Mouse (Mus musculus) urinary bladder, postnatal 10 days (tissue): ENCODE results near the gene Itsn1.

Experiments
- DNase-seq: peaks from one replicate; pipeline ENCODE4 v3.0.0; 2022; ENCODE audit warnings: low spot score

Itsn1 gene

DNA sequence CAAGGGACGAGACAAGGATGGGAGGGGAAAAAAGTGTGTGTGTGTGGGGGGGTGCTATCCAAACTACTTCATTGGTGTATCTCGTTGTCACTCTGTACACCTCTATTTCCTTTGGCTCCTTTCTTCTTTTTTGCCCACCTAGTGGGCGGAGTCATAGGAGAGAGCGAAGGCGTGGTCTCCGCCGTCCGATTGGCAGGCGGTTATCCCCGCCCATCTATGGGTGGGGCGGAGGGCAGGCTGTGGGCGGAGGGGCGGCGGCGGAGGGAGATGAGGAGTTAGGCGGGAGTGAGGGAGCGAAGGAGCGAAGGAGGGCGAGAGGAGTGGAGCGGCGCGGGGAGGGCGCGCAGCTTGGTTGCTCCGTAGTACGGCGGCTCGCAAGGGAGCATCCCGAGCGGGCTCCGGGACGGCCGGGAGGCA, at the start of gene Itsn1:
Gene Itsn1, plus strand, starts transcription at position 216 of the 417 bp plus-strand sequence.
- peak; percentile 96 for DNase-seq

DNA sequence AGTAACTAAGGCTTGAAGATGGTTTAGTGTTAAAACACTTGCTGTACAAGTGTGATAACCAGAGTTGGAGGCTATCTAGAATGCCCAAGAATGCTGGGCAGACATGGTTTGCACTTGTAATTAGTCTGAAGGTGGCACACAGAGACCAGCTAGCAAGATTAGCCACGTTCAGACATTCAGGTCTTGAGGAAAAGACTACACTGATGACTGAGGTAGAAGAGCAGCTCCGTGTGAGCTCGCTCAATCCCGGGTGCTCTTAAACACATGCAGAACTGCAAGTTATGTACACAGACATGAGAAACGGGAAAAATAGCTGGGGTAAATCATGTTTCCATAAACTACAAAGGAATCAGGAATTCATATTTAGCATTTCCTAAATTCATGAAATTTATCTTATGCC, 48.4 kb upstream of the Itsn1 start:
- no peak for DNase-seq

DNA sequence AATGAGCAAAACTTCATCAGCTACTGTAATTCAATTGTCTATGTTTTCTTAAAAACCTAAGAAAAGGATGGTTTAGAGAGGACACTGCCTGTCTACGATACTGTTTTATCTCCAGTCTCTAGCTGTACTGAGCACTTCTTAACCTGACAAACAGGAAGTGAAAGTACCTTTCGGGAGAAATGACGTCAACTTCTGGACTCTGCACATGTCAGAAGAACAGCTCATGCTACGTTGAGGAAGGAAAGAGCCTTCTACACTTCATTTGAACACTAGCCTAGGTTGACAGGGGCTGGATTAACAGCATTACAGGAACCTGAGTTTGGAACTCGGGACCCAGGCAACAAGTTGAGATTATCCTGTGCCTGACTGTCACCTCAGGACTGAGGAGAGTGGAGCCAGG, 43.6 kb upstream of the Itsn1 start:
- DNase-seq = no peak

DNA sequence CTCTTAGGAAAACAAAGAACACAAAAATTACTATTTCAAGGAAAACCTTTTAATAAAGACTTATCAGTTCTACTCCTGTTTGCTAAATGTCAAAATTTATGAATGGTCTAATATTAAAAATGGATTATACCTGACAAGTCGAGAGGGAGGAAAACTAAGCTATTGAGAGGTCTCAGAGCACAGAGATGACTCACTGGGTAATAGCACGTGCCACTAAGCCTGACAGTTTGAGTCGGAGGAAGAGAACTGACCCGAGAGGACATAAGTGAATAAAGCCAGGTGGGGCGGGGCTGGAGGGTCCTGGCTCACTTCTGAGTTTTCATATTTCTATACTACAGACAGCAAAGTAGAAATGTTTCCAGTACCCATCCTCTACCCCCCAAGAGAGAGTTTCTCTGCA, 42.7 kb upstream of the Itsn1 start:
- DNase-seq = no peak

DNA sequence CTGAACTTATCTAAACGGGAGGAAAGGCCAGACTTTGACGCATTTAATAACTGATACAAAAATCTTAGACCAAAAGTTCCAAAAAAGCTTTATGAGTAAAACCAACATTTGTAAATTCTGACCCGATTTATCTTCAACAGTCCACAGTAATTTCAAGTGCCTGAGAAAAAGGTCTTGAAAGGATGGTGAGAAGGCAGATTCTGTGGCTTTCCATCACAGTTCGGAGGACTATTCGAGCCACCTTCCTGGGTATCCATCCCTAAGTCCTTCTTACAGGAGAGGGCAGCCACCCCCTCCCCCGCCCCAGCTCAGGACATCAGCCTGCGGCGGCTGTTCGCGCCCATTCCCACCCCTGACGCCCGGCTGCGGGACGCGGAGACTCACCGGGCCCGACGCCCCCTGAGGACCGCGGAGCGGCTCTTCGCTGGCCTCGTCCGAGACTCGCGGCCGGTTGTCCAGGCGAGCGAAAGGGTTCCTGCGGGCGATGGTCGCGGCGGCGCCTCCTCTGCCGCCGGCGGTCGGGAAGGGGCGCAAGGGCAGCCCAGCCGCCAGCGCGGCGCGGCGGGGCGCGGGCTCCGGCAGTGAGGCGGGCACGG, 41.0 kb upstream of the Itsn1 start:
- DNase-seq = no peak

DNA sequence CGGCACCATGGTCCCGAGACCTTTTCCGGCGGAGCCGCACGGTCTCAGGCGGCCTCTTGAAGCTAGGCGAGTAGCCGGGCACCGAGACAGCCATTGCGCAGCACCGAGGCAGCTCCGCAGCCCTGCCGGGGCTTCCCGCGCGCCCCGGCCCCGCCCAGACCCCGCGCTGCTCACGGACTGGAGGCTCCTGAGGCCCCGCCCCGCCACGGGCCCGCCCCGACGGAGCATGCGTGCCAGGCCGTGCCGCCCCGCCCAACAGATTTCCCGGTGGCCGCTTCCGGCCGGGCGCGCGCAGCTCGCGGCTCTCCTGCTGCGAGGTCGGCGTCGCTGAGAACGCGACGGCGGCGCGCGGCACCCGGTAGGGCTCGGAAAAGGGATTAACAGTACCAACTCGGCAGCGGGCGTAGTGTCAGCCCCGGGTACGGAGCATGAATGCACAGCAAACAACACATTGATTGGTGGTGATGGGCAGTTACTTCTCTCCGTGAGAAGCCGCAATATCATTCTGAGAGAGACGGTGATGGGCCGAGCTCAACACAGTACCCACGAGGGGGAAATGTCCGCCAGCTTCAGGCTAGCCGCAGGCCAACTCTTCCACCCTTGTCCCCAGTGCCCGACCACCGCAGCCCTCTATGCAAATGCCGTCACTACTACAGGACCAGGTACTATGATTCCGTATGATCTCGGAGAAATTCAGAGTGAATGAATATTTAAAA, 40.3 kb upstream of the Itsn1 start, which contains the start of gene Donson:
Gene Donson, minus strand, starts transcription at position 152 of the 716 bp plus-strand sequence.
- DNase-seq = peak; percentile 73

DNA sequence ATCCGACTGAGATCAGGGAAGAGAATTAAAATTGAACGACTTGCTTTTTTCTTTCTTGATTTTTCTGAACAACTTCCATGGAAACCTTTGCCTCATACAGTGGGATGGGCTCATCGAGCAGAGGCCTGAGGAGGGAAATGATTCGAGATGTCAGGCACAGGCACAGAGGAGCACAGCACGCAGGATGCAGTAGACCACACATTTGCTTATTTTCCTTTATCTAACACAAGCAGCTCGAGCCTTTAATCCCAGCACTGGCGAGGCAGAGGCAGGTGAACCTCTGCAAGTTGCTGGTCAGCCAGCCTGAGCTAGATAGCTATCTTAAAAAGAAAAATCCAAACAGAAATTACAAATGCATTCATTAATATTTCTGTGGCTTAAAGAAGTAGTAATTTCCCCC, 39.3 kb upstream of the Itsn1 start:
- no peak for DNase-seq

DNA sequence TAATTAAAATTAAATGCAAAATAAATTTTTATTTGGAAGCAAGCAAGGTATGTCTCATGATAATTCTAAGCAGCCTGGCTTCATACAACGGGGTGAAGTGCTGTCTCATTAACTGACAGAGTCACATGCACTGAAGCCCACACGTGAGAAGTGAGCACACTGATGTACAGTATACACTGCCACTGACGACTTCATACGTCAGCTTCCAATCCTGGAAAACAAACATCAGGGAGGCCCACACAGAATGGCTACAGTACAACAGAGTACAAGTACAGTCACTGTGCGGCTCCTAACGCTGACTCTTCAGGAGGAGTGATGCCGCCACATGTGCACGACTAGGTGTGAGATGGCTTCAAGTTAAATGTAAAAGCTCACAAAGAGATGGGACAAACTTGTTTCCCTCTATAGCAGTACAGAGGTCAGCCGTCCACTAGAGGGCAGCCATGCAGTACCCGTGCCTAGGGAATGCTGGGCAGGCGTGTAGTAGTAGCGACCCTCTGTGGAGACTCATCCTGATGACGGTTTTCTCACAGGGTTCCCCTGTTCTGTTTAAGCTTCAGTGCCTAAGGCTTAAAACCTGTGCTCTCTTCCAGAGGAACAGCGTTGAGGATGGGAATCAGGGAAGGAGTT, 34.5 kb upstream of the Itsn1 start:
- no peak for DNase-seq

DNA sequence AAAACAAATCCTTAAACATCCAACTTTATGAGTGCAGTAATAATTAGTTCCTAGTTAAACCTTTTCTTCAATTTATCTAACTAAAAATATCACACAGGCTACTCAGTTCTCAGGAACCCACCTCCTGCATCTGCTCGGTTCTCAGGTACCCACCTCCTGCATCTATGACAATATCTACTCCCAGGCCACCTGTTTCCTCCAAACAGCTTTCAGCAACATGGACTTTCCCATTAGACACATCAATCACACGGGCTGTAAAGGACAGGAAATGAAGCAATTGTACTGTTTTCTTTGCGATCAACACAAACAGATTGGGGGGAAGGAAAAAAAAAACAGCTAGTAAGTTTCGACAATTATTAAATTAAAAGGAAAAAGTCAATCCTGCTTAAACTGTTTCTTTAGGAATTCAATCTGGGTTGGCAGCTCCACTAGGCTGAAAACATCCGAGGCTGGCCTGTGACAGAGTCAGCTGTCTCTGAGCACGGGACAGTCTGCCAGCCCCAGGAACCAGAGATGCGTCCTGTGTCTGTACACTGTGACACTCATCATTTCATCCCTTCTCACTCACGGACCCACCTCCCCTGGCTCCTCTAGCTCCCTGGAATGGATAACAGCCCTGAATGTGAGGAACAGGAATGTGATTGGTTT, 33.8 kb upstream of the Itsn1 start:
- no peak for DNase-seq

DNA sequence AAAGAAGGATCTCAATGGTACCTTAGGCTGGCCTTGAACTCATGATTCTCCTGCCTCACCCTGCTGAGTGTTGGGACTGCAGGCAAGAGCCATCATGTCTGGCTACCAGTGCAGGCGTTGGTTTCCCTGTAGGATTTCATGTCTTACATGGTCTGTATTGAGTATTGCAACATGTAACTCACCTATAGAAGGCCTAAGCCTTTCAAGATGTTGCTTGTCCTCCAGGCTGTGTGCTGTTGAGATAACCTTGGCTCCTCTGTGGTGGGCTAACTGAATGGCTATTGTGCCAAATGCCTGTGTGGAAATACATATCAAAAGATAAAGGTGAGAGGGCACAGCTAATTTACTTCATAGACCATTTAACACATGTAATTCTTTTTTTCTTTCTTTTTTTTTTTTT, 30.1 kb upstream of the Itsn1 start:
- DNase-seq = no peak

DNA sequence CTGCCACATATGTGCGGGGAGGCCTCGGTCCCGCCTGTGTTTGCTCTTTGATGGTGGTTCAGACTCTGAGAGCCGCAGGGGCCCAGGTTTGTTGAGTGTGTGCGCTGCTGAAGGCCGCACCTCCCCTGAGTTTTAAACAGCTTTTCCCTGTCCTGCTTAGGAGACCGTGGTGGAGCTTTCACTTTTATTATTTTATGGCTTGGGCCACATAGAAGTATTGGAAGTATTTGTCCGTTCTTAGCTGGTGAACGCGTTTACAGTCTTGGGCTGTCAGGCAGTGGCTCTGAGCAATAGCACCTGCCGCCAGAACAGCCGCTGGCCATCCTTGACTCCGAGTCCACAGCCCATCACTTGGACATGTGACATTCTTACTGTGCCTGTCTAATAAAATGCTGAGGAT, 27.2 kb upstream of the Itsn1 start:
- DNase-seq = no peak

DNA sequence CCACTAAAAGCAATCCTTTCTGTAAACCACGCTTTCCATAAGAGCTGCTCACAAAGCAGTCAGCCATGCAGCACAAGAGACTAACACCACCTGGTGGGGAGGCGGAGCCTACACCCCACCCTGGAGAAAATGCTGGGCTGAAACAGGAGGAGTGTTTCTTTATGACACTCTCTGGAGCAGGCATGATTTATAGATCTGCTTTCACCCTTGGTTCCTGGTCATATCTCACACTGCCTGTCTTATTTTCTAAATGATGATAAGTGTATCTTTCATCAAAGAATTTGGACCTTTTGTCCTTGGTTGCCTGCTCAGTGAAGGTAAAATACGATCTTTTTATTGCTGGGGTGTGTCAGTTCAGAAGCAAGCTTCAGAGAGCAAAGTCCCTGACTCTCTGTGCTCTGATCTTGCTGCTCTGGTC, 26.3 kb upstream of the Itsn1 start:
- no peak for DNase-seq

DNA sequence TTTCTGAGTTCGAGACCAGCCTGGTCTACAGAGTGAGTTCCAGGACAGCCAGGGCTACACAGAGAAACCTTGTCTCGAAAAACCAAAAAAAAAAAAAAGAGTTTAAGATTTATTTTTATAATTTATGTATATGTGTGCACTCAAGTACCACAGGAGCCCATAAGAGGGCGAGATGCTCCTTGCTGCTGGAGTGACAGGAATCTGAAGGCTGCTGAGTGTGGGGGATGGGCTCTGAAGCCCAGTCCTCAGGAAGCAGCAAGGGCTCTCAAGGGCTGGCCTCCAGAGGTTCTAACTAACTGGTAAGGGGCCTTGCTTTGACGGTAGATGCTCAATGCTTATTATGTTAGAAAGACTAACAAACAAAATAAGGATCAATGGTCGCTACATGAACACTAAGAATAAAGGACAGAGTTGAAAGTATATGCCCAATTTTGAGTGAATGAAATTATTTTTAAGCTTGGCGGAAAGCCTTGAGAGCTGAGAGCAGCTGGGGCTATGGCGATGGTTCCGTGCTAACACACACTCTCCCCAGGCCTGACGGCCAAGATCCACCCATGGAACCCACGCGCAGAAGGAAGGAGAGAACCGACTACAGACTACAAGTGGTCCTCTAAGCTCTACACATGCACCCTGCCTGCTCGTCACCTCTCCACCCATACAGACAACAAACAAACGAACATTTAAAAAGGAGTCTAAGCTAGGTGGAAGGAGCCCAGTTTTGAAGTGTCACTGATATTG, 24.3 kb upstream of the Itsn1 start:
- DNase-seq = no peak

DNA sequence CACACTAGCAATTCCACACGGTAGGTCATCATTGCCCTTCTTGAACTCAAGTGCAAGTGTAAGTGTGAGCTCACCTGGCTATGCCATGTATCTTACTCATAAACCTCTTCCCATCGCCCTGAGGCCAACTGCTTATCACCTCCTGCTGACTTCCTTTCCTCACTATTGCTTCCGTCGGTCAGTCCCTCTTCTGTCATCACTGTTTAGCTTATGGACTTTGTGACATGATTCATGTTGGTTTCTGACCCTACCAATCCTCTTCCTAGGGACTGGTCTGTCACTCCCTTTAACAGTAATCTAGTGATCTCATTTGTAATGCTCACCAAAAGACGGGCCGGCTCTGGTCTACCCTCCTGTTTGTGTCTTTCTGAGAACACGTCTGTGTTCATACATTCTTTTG, 18.8 kb upstream of the Itsn1 start:
- no peak for DNase-seq

DNA sequence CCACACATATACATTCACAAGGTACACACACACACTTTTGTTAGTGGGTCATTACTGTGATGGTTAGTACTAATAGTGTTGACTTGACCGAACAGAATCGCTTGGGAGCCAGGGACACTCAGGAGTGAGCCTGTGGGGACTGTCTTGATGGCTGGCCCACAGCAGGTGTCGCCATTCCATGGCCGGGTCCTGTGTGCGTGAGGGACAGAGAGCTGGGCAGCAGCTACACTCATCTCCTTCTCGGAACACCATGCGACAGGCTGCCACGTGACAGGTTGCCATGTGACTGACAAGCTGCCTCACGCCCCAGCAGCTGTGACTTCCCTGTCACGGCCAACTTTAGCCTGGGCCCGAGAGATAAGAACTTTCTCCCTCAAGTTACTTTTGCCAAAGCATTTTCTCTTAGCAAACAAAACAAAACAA, 12.1 kb upstream of the Itsn1 start:
- DNase-seq = no peak

DNA sequence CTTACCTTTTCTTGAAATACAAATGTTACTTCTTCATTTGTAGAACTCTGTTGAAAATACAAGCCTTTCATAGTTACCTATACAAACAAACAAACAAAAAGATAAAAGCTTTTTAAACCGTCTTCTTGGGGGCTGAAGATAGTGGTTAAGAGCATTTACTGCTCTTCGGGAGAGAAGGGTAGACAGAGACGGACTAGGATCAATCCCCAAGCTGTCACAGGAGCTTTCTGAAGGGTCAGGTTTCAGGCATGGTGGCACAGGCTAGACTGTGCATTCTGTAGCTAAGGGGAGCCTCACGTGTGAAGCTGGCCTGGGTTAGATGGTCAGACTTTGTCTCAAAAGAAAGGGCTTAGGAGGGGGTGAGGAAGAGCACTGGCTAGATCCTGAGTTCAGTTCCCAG, 11.7 kb upstream of the Itsn1 start:
- DNase-seq = no peak

DNA sequence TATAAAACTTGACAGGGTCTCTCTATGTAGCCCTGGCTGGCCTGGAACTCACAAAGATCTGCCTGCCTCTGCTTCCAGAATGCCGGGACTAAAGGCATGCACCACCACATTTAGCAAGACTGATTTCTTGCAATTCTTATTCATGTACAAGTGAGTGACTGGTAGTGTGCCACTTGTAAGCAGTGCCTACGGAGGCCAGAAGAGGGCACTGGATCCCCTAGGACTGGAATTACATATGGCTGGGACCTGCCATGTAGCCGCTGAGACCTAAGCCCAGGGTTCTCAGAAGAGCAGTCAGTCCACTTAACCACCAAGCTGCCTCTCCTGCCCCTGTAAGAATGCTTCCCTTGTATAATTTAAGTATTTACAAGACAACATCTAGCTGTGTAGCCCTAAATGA, 4.8 kb upstream of the Itsn1 start:
- DNase-seq = no peak

DNA sequence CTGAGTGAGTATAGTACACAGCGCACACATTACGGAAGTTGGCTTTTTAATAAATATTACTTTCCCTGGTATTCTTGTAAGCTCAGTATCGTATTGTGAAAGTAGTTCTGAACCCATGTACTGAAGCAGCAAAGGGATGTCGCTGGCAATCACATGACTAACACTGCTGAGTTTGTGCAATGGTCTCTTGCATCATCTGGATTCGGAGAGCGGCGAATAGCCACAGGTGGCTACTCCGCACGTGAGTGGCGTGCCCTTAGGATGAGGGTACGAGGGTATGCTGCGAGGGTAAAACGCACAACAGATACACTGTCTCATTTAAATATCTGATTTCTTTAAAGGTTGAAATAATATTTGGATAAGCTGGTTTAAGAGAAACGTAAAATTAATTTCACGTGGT, 1.6 kb upstream of the Itsn1 start:
- no peak for DNase-seq

DNA sequence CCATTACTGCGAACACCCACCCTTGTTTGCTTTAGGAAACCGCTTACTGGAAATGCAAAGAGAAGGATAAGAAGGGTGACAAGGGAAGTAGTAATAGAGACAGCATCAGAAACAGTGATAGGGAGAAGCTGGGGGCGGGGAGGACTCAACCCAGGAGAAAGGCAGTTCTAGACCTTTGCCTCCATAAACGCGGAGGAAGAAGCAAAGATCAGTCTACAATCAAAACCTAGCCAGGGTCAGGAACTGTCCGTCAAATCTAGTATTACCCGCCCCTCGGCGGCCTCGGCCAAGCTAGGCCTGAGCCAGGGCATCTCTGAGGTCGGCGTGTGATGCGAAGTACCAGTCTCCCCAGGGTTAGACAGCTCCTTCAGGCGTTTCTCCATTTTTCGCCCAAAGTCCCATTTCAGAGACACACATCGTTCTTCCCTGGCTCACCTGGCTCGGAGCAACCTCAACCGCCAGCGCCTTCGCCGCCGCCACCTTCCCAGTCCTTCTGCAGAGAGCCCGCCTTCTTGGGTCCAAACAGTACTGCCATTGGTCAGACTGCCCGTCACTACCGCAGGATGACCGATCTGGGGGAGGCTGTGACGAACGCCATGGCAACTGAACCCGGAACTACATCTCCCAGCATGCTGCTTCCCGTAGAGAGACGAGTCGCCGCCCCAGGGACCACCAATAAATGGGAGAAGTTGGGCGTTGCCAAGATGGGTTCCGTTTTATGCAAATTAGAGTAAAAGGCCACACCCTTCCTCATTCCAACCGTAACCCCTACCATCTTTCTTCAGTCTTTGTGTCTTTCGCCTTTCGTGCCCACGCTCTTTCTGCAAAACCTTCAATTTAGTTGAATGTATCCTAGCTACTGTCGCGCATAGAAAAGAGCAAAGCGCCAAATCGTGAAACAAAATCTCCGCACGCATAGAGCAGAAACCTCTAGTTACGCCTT, 687 bp upstream of the Itsn1 start, which contains the start of gene Cryzl1:
Gene Cryzl1, minus strand, starts transcription at position 853 of the 943 bp plus-strand sequence.
- DNase-seq = peak; percentile 94

DNA sequence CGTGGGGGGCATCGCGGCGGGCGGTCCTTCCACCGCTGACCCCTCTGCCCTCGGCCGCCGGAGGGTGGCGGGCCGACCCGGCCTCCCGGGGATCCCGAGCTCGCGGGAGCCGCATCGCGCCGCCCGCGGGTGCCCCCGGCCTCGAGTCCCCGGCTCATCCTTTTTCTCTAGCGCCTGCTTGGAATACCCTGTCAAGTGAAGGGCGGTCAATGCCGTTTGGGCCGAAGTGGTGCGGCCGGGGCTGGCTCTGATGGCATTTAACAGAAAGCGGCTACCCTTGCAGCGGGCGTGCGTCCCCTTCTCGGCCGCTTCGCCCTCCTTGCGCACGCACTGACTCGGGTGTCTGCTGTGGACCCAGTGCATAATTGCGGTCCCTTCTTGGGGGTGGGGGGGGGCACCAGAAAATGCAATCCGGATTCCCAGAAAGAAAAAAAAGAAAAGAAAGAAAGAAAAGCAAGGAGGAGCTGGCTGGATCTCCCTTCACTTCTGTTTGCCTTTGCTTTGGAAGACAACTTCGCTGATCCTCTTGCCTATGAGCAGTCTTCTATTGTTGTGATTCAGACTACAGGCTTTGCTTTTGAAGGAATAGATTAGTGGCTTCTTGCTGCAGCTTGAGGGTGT, 850 bp downstream of the Itsn1 start:
- DNase-seq = no peak

DNA sequence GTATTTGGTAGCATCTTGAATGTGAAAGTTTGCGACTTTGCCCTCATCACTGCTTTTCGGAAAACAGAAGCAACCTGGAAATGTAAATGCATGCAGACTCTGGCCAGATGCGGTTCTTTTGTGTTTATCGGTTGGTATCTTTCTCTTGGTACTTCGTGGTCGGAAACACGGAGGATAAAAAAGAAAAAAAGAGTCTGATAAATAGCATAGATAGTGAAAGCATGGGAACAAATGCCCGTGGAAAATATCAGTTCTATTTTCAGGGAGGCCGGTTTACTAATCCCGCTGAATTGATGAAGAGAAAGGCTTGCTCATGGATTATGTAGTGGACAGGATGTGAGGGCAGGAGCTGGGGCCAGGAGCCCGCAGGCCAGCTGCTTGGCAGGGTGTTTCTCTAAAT, 1.4 kb downstream of the Itsn1 start:
- DNase-seq = no peak
